Mouse (Mus musculus): ENCODE data around the gene Arl6ip1. TPM values are rescaled to one million over a fixed set of nuclear protein-coding genes. Genes with fewer than 3 reads are reported as not detected.

The Arl6ip1 gene
- polyA plus RNA-seq, 1 experiment from 2014 or later: 423 TPM

DNA sequence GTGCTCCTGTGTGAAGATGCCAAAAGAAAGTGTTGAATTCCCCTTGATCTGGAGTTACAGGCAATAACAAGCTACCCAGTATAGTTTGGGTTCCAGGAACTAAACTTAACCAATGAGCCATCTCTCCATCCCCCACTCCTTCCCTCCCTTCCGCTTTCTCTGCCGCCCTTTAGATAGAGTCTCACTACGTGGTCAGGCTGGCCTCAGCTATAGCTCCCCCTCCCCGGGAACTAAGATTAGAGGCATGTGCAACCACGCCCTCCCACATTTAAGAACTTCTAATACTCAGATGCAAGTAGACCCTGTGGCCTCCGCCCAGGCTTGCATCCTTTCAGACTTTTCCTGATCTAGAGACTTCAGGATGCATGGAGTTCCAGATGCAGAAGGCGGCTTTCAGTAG is 31.8 kb downstream of the Arl6ip1 start:
- no peaks in the 10 kb centered on the region for H3K27me3 ChIP-seq (ENCODE audit: control insufficient read depth, insufficient read depth, low read length)
- WGBS: 75% methylated on average over 7 of the region's 7 CpGs
- no peak for ATAC-seq (ENCODE audit: insufficient number of reproducible peaks, low FRiP score, low TSS enrichment, low read depth)

DNA sequence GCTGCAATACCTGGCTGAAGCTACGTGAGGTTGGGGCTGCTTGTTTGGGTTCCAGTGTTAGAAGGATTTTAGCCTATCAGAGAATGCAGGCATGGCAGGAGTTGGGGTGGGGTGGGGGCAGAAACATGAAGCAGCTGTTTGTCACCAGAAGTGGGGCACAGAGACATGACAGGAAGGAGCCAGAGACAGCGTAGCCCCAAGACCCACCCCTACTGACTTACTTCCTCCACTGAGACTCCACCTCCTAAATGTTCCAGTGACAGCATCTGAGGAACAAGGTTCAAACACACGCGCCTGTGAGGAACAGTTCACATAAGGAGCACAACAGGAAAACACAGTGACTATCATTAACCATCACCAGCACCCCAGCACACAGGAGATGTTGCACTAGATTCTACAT is 49.5 kb downstream of the Arl6ip1 start:
- no peaks in the 10 kb centered on the region for H3K4me1 ChIP-seq (ENCODE audit: control insufficient read depth, insufficient read depth, low read length)
- no peaks in the 10 kb centered on the region for H3K27me3 ChIP-seq (ENCODE audit: control insufficient read depth, insufficient read depth, low read length)
- 88% methylated on average over 4 of the region's 4 CpGs for WGBS
- no peak overlapping the region for H3K27ac ChIP-seq (replicated peaks; ENCODE audit: low read depth, low read length)
- no peak for DNase-seq (ENCODE audit: low spot score)
- no peaks in the 10 kb centered on the region for H3K36me3 ChIP-seq (ENCODE audit: control insufficient read depth, insufficient read depth, low read length)
- H3K9ac ChIP-seq (ENCODE audit: low read length): no peak overlapping the region
- H3K4me3 ChIP-seq (ENCODE audit: low read depth, low read length): no peak overlapping the region
- H3K4me2 ChIP-seq (ENCODE audit: low read depth, severe bottlenecking): no peak overlapping the region
- no peak for ATAC-seq (ENCODE audit: insufficient number of reproducible peaks, low FRiP score, low TSS enrichment, low read depth)
- H3K9me3 ChIP-seq (ENCODE audit: control insufficient read depth, low read length): no peaks in the 10 kb centered on the region

More for the DNA sequence above, 31.8 kb downstream of the Arl6ip1 start:
- H3K27ac ChIP-seq (replicated peaks; ENCODE audit: low read depth, low read length): no peak overlapping the region
- no peak overlapping the region for H3K9ac ChIP-seq (ENCODE audit: low read length)
- no peaks in the 10 kb centered on the region for H3K4me1 ChIP-seq (ENCODE audit: control insufficient read depth, insufficient read depth, low read length)
- no peaks in the 10 kb centered on the region for H3K36me3 ChIP-seq (ENCODE audit: control insufficient read depth, insufficient read depth, low read length)
- H3K4me3 ChIP-seq (ENCODE audit: low read depth, low read length): no peak overlapping the region
- DNase-seq (ENCODE audit: low spot score): no peak
- no peaks in the 10 kb centered on the region for H3K9me3 ChIP-seq (ENCODE audit: control insufficient read depth, low read length)
- H3K4me2 ChIP-seq (ENCODE audit: low read depth, severe bottlenecking): no peak overlapping the region

DNA sequence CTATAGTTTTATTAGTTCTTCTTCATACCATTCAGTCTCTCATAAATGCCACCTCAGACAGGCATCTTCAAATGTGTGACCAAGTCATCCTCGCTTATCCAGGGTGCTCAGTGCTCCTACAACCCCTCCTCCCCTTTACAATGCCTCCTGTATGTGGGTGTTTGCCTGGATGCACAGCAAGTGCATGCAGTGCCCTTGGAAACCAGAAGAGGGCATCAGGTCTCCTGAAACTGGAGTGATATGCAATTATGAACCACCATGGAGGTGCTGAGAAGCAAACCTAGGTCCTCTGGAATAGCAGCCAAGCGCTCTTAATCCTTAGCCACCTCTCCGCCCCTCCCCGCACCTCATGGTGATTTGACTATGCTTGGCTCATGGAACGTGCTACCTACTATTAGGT is 50.4 kb downstream of the Arl6ip1 start:
- H3K9me3 ChIP-seq (ENCODE audit: control insufficient read depth, low read length): no peaks in the 10 kb centered on the region
- H3K4me1 ChIP-seq (ENCODE audit: control insufficient read depth, insufficient read depth, low read length): no peaks in the 10 kb centered on the region
- H3K9ac ChIP-seq (ENCODE audit: low read length): no peak overlapping the region
- DNase-seq (ENCODE audit: low spot score) (no peak), ATAC-seq (ENCODE audit: insufficient number of reproducible peaks, low FRiP score, low TSS enrichment, low read depth) (no peak)
- no peak overlapping the region for H3K27ac ChIP-seq (replicated peaks; ENCODE audit: low read depth, low read length)
- 83% methylated on average over 5 of the region's 5 CpGs for WGBS
- no peaks in the 10 kb centered on the region for H3K36me3 ChIP-seq (ENCODE audit: control insufficient read depth, insufficient read depth, low read length)
- H3K4me2 ChIP-seq (ENCODE audit: low read depth, severe bottlenecking): no peak overlapping the region
- no peaks in the 10 kb centered on the region for H3K27me3 ChIP-seq (ENCODE audit: control insufficient read depth, insufficient read depth, low read length)
- no peak overlapping the region for H3K4me3 ChIP-seq (ENCODE audit: low read depth, low read length)

Other genes with a start within 250 kb of the Arl6ip1 start
- 782 and 811 TPM in 2 replicates for gene Rps15a, start 13.5 kb downstream of the Arl6ip1 start, polyA plus RNA-seq (2014; fragmentation: Nextera tagmentation; extraction: Ambion mirVana)
- 20.4 and 20.9 TPM in 2 replicates for gene Smg1, start 114.0 kb upstream of the Arl6ip1 start, polyA plus RNA-seq (2014; fragmentation: Nextera tagmentation; extraction: Ambion mirVana)

All from limb, embryonic 11.5 days (tissue).